Mouse (Mus musculus) lung, embryonic 16.5 days (tissue): Measurements from ENCODE around the gene Flrt2. TPM values are rescaled to one million over a fixed set of nuclear protein-coding genes. Genes with fewer than 3 reads are reported as not detected.

ENCODE experiments used
- ATAC-seq: fragments of 200-750 bp; cut with Nextera tagmentation; 2 replicates; pipeline ENCODE4 v1.8.0; 2017; ENCODE audit warnings: low read depth, mild to moderate bottlenecking, moderate library complexity
- H3K27ac ChIP-seq: fragments of 300-500 bp; sonication (generic); 2 replicates; pipeline ENCODE4 v1.5.1; 2014; ENCODE audit warnings: mild to moderate bottlenecking, control low read depth, low read length
- H3K27me3 ChIP-seq: fragments of 300-500 bp; sonication (generic); 2 replicates; pipeline ENCODE4 v1.6.1; 2014; ENCODE audit warnings: low read depth, low read length, mixed read lengths; ENCODE audit not compliant: control insufficient read depth, insufficient read depth
- H3K36me3 ChIP-seq: fragments of 300-500 bp; sonication (generic); 2 replicates; pipeline ENCODE4 v1.6.1; 2014; ENCODE audit warnings: low read length; ENCODE audit not compliant: control insufficient read depth, insufficient read depth
- H3K4me1 ChIP-seq: fragments of 300-500 bp; sonication (generic); replicated peaks from 2 replicates; pipeline ENCODE4 v1.6.1; 2014; ENCODE audit warnings: low read length, mixed read lengths; ENCODE audit not compliant: control insufficient read depth, insufficient read depth
- H3K4me2 ChIP-seq: fragments of 300-500 bp; sonication (generic); 2 replicates; pipeline ENCODE4 v1.6.1; 2014; ENCODE audit warnings: low read depth, low read length, control low read depth
- H3K4me3 ChIP-seq: fragments of 300-500 bp; sonication (generic); 2 replicates; pipeline ENCODE4 v1.5.1; 2014; ENCODE audit warnings: mild to moderate bottlenecking, low read length, control low read depth
- H3K9ac ChIP-seq: fragments of 300-500 bp; sonication (generic); 2 replicates; pipeline ENCODE4 v1.6.1; 2014; ENCODE audit warnings: low read length, control low read depth
- H3K9me3 ChIP-seq: fragments of 300-500 bp; sonication (generic); 2 replicates; pipeline ENCODE4 v1.6.1; 2016; ENCODE audit warnings: low read length; ENCODE audit not compliant: control insufficient read depth
- WGBS: fragments of 180-500 bp; shearing (Covaris S2); extraction: QIAGEN DNeasy Blood & Tissue Kit; methylation state at CpG from one replicate; pipeline ENCODE4 v1.1.7; 2014; 5-methylcytosine and 5-hydroxymethylcytosine counted together
- polyA plus RNA-seq: library from polyadenylated mRNA; unstranded; fragments of >200 nt; fragmentation: Nextera tagmentation; extraction: Ambion mirVana; gene quantifications from 2 replicates; pipeline ENCODE4 v1.2.1, GENCODE M21; 2015

Flrt2 gene
- polyA plus RNA-seq, 1 experiment from 2014 or later = 11.0 TPM

GRCm38 (mm10) chr12:95692948-95693650 lies 1.1 kb downstream of the Flrt2 start:
- Histone ChIP-seq H3K9me3 (no peaks in the 10 kb centered on the region), H3K4me3 (peak overlapping the region; percentile 82), H3K27ac (no peak overlapping the region), H3K9ac (0 out of 2 replicates have a peak overlapping the region, but pooled peaks have one; percentile 49), H3K4me1 (peaks cover 37% of the 10 kb centered on the region), H3K27me3 (peaks cover 11% of the 10 kb centered on the region), H3K4me2 (peak overlapping the region; percentile 88), H3K36me3 (no peaks in the 10 kb centered on the region)
- 3% methylated on average over 13 of the region's 13 CpGs for WGBS
- no peak for ATAC-seq

DNA sequence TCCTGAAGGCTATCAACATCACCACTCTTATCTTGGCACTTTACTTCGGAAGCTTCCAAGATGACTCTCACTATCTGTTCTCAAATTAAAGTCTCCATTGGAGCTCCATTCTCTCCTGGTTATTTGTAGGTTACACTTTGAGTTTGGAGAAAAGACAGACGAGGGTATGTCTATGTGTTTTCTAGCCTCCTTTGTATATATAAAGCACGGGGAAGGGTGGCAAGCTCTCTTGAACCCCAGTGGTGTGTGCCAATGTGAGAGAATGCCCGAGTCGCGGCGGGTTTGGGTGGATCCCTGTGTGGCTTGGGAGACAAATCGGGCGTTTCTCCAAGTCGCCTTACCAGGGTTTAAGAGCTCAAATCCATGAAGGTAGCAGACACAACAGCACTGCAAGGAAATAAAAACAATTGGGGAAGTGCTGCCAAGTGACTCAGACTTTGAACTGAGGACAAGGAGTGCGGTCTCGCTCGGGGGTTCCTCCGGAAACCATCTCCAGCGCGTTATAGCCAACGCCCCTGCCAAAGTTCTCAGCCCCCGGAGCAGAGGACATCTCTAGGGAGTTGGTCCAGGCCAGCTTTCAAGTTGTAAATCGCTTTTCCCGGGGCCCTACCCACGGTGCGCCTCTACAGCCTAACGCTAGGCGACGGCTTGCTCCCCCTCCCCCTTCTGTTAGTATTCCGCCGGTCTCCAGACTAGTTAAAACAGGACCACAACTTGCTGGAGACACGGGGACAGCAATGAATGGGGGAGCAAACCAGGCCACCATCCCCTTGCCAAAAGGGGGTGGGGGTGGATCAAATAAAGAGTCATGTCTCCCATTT lies 1.8 kb downstream of the Flrt2 start:
- Histone ChIP-seq H3K9ac (peak overlapping the region; percentile 88), H3K27ac (no peak overlapping the region; the same call in 1 of the 2 replicates), H3K36me3 (no peaks in the 10 kb centered on the region), H3K4me1 (peaks cover 37% of the 10 kb centered on the region), H3K27me3 (peaks cover 11% of the 10 kb centered on the region), H3K4me2 (peak overlapping the region; percentile 88), H3K9me3 (no peaks in the 10 kb centered on the region), H3K4me3 (peak overlapping the region; percentile 82)
- no peak for ATAC-seq
- under 1% methylated on average over 28 of the region's 28 CpGs for whole genome bisulfite sequencing

GRCm38 (mm10) chr12:95694507-95694906 lies 2.5 kb downstream of the Flrt2 start:
- peaks cover 37% of the 10 kb centered on the region for H3K4me1 ChIP-seq
- H3K27ac ChIP-seq = no peak overlapping the region; the same call in 1 of the 2 replicates
- WGBS = under 1% methylated on average over 8 of the region's 8 CpGs

DNA sequence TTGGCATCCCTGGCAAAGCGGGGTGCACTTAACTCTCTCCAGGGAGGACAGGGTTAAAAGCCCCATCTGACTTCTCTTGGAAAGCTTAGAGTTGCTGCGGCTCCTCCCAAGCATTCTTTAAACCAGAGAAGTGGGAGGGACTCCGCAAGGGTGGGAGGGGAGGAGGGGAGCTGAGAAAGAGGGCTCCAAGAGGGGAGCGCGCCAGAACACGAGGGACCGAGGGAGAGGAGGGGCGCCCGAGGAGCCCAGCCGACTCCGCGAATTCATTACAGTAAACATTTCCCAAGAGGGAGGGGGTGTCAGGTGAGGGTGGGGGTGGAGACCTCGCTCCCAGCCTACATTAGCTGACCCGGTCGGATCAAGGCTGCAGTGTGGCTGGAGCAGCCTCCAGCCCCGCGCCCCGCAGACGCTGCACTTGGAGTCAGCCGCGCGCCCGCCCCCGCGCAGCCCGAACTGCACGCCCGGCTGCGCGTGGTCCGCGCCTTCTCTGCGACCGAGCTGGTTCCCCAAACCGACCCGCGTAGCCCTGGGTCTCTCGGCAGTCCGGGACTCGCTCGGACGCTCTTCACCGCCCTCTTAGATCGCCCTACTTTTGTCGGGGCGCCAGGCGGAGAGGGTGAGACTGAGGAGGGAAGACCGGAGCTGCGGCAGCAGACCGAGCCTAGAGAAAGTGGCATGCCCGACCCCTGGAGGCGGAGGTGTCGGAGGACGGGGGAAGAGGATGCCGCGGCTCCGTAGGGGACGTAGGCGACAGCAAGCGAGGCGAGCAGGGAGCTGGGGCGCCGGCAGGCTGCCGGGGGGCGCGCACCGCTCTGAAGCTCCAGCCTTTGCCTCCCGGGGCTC lies 3.2 kb downstream of the Flrt2 start:
- Histone ChIP-seq H3K27me3 (peaks cover 11% of the 10 kb centered on the region), H3K9ac (peak overlapping the region; percentile 88), H3K9me3 (no peaks in the 10 kb centered on the region), H3K27ac (peak overlapping the region; percentile 89), H3K36me3 (no peaks in the 10 kb centered on the region), H3K4me2 (peak overlapping the region; percentile 88), H3K4me1 (peaks cover 37% of the 10 kb centered on the region), H3K4me3 (peak overlapping the region; percentile 82)
- WGBS = 0% methylated on average over 65 of the region's 68 CpGs
- ATAC-seq = peak; percentile 93

More at GRCm38 (mm10) chr12:95694507-95694906, 2.5 kb downstream of the Flrt2 start:
- H3K9ac ChIP-seq = peak overlapping the region; percentile 88
- no peaks in the 10 kb centered on the region for H3K9me3 ChIP-seq
- H3K36me3 ChIP-seq = no peaks in the 10 kb centered on the region
- peak overlapping the region; percentile 88 for H3K4me2 ChIP-seq
- peak overlapping the region; percentile 82 for H3K4me3 ChIP-seq
- H3K27me3 ChIP-seq = peaks cover 11% of the 10 kb centered on the region
- no peak; the same call in none of the 2 replicates for ATAC-seq

DNA sequence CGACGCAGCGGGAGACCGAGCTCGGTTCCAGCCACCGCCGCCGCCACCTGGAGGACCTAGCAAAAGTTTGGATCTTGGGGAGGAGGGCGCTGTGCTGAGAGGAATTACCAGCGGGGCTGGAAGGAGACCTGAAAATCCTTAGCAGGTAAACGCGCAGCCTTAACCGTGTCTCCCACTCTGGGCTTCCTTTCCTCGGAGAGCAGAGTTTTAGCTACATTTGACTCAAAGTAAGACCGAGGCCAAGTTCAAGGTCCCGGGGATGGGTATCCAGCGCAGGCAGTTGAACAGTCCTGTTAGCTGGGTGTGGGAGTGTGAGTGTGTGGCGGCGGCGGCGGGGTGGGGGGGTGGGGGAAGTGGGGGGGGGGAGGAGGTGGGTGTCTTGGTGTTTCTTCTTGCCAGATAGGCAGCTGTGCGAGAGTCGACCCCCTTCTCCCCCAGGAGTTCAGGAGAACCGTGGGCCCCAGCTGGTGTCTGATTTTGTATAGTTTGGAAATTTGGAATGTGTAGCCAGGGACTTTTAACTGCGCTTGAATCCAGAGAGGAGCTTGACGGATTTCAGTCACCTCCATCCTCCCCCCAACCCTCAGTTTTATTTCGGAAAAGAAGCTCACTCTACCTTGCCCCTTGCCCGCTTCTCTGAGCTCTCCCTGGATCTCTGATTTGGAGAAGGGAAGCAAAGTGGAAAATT lies 4.0 kb downstream of the Flrt2 start:
- under 1% methylated on average over 28 of the region's 28 CpGs for WGBS
- ATAC-seq = peak; percentile 6; the same call in 1 of the 2 replicates
- peak overlapping the region; percentile 82 for H3K4me3 ChIP-seq
- H3K27ac ChIP-seq = peak overlapping the region; percentile 89
- H3K4me1 ChIP-seq = peaks cover 37% of the 10 kb centered on the region
- no peaks in the 10 kb centered on the region for H3K9me3 ChIP-seq
- peak overlapping the region; percentile 88 for H3K9ac ChIP-seq
- H3K36me3 ChIP-seq = no peaks in the 10 kb centered on the region
- H3K27me3 ChIP-seq = peaks cover 11% of the 10 kb centered on the region
- H3K4me2 ChIP-seq = peak overlapping the region; percentile 88

DNA sequence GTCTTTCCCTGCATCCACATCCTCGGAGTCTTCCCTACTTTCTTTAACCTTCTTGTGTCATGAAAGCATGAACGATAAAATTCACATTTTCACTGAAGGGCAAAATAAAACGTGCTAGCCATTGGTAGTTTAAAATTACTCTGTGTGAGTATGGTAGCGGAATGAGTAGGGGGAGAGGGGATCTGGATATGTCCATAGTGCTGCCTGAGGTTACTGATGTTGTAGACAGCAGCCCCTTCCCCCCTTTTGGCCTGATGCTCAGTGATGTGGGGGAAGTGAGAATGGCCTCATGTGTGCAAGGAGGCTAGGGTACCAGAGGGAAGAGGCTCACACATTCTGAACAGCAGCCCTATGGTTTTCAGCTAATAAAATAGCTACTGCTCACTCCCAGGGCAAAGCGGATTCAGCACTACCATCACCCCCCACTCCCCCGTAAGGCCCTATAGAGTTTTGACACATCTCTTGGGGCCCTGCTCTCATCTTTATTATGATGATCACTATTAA lies 4.5 kb downstream of the Flrt2 start:
- H3K4me3 ChIP-seq = peak overlapping the region; percentile 82
- peak overlapping the region; percentile 88 for H3K9ac ChIP-seq
- 10% methylated on average over 6 of the region's 6 CpGs for WGBS
- peaks cover 36% of the 10 kb centered on the region for H3K4me1 ChIP-seq
- no peaks in the 10 kb centered on the region for H3K36me3 ChIP-seq
- H3K4me2 ChIP-seq = peak overlapping the region; percentile 88
- ATAC-seq = no peak
- no peaks in the 10 kb centered on the region for H3K9me3 ChIP-seq
- no peak overlapping the region for H3K27ac ChIP-seq
- H3K27me3 ChIP-seq = peaks cover 11% of the 10 kb centered on the region

- H3K27ac ChIP-seq = no peak overlapping the region
- 51% methylated on average over 1 of the region's 1 CpGs for WGBS
These were observed 6.5 kb downstream of the Flrt2 start for GRCm38 (mm10) chr12:95698556-95698955.

GRCm38 (mm10) chr12:95700746-95701145 lies 8.7 kb downstream of the Flrt2 start:
- no peaks in the 10 kb centered on the region for H3K27me3 ChIP-seq
- no peak overlapping the region for H3K9ac ChIP-seq
- no peak overlapping the region for H3K4me3 ChIP-seq
- 69% methylated on average over 2 of the region's 2 CpGs for WGBS
- no peak overlapping the region for H3K4me2 ChIP-seq
- ATAC-seq = no peak
- H3K4me1 ChIP-seq = peaks cover 8% of the 10 kb centered on the region
- no peak overlapping the region for H3K27ac ChIP-seq
- no peaks in the 10 kb centered on the region for H3K9me3 ChIP-seq
- no peaks in the 10 kb centered on the region for H3K36me3 ChIP-seq

More at GRCm38 (mm10) chr12:95698556-95698955, 6.5 kb downstream of the Flrt2 start:
- no peak overlapping the region; the same call in 1 of the 2 replicates for H3K4me2 ChIP-seq
- H3K36me3 ChIP-seq = no peaks in the 10 kb centered on the region
- ATAC-seq = no peak
- H3K9me3 ChIP-seq = no peaks in the 10 kb centered on the region
- no peaks in the 10 kb centered on the region for H3K27me3 ChIP-seq
- H3K9ac ChIP-seq = no peak overlapping the region
- H3K4me3 ChIP-seq = no peak overlapping the region; the same call in 1 of the 2 replicates
- peaks cover 17% of the 10 kb centered on the region for H3K4me1 ChIP-seq
